Mouse (Mus musculus) stomach, adult 2 months (tissue): ENCODE measurements around the gene Dhx32. TPM values are rescaled to one million over a fixed set of nuclear protein-coding genes. Genes with fewer than 3 reads are reported as not detected.

Experiments used
- polyA plus RNA-seq: library from polyadenylated mRNA; depleted of rRNA; stranded (reverse); fragments of >200 nt; gene quantifications from 2 replicates; pipeline ENCODE4 v1.2.3, GENCODE M21; 2012; rRNA removed

Gene Dhx32
- polyA plus RNA-seq: 17.6 and 21.5 TPM in 2 replicates

GRCm38 (mm10) chr7:133782717-133783435 is at the start of gene Dhx32:
Gene Dhx32, minus strand, starts transcription at chr7:133782726.

GRCm38 (mm10) chr7:133776626-133776996 is 5.9 kb downstream of the Dhx32 start, which contains the start of gene Fank1:
Gene Fank1, plus strand, starts transcription at chr7:133776861.

GRCm38 (mm10) chr7:133679961-133680360 is 102.6 kb downstream of the Dhx32 start, which contains the start of gene Mmp21:
Gene Mmp21, minus strand, starts transcription at chr7:133680061.

Other genes starting within 250 kb of the Dhx32 start
- not detected in 2 replicates for gene Tex36, start 180.6 kb downstream of the Dhx32 start, polyA plus RNA-seq
- gene Edrf1, start 145.2 kb downstream of the Dhx32 start, polyA plus RNA-seq: 2.6 and 3.1 TPM in 2 replicates
- not detected in 2 replicates for gene Mmp21, start 102.7 kb downstream of the Dhx32 start, polyA plus RNA-seq
- gene Bccip, start 73.4 kb downstream of the Dhx32 start, polyA plus RNA-seq: 6.5 and 8.3 TPM in 2 replicates
- gene Uros, start 72.7 kb downstream of the Dhx32 start, polyA plus RNA-seq: 7.9 TPM in 2 replicates
- 0.04 TPM in 1 of 2 replicates, not detected in the other for gene Fank1, start 5.9 kb downstream of the Dhx32 start, polyA plus RNA-seq